Mouse (Mus musculus) liver, embryonic 16.5 days (tissue): ENCODE measurements around the gene Rab13. TPM values are rescaled to one million over a fixed set of nuclear protein-coding genes. Genes with fewer than 3 reads are reported as not detected.
A peak's percentile ranks its signal among the peaks of the same experiment; 100 is the strongest.

Experiments used
- ATAC-seq: fragments of 200-750 bp; cut with Nextera tagmentation; 2 replicates; pipeline ENCODE4 v1.8.0; 2017; ENCODE audit warnings: low read depth, mild to moderate bottlenecking, moderate number of reproducible peaks, moderate library complexity
- H3K27ac ChIP-seq: fragments of 300-500 bp; sonication (generic); 2 replicates; pipeline ENCODE4 v1.5.1; 2014; ENCODE audit warnings: mild to moderate bottlenecking, low read length
- H3K27me3 ChIP-seq: fragments of 300-500 bp; sonication (generic); 2 replicates; pipeline ENCODE4 v1.6.1; 2014; ENCODE audit warnings: low read depth, low read length, mixed read lengths; ENCODE audit not compliant: control insufficient read depth, insufficient read depth
- H3K36me3 ChIP-seq: fragments of 300-500 bp; sonication (generic); 2 replicates; pipeline ENCODE4 v1.6.1; 2014; ENCODE audit warnings: mild to moderate bottlenecking; ENCODE audit not compliant: control insufficient read depth, insufficient read depth
- H3K4me1 ChIP-seq: fragments of 300-500 bp; sonication (generic); 2 replicates; pipeline ENCODE4 v1.6.1; 2014; ENCODE audit warnings: low read depth, low read length, mixed read lengths; ENCODE audit not compliant: control insufficient read depth
- H3K4me2 ChIP-seq: fragments of 300-500 bp; sonication (generic); 2 replicates; pipeline ENCODE4 v1.6.1; 2014; ENCODE audit warnings: low read depth, low read length, mixed read lengths
- H3K4me3 ChIP-seq: fragments of 300-500 bp; sonication (generic); 2 replicates; pipeline ENCODE4 v1.5.1; 2014; ENCODE audit warnings: low read depth, mild to moderate bottlenecking, low read length
- H3K9ac ChIP-seq: fragments of 300-500 bp; sonication (generic); 2 replicates; pipeline ENCODE4 v1.6.1; 2014; ENCODE audit warnings: low read depth, low read length
- H3K9me3 ChIP-seq: fragments of 300-500 bp; sonication (generic); replicated peaks from 2 replicates; pipeline ENCODE4 v1.6.1; 2016; ENCODE audit warnings: low read length; ENCODE audit not compliant: control insufficient read depth
- WGBS: fragments of 180-500 bp; shearing (Covaris S2); extraction: QIAGEN DNeasy Blood & Tissue Kit; methylation state at CpG from one replicate; pipeline ENCODE4 v1.1.7; 2014; ENCODE audit not compliant: insufficient replicate concordance; 5-methylcytosine and 5-hydroxymethylcytosine counted together
- polyA plus RNA-seq: library from polyadenylated mRNA; unstranded; fragments of >200 nt; fragmentation: Nextera tagmentation; extraction: Ambion mirVana; gene quantifications from 2 replicates; pipeline ENCODE4 v1.2.1, GENCODE M21; 2015

Rab13 gene
- polyA plus RNA-seq, 1 experiment from 2014 or later, result 3.8 TPM

DNA sequence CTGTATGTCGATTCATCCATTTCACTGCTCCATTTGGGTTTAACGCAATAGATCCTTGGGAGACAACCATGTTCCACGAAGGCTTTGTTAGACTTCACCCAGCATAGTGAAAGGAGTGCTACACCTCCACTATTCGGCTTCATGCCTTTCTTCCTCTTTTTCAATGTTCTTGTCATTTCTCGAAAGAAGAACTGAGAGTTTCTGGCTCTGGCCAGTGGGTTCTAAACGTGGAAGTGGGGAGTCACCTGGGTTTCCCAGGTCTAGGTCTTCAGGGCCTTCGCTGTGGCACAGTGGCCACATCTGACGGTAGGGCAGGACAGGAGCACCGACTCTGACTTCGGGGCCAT lies 51.2 kb downstream of the Rab13 start:
- no peaks in the 10 kb centered on the region; the same call in none of the 2 replicates for H3K36me3 ChIP-seq
- peak overlapping the region; percentile 92 for H3K27ac ChIP-seq
- H3K4me3 ChIP-seq, result peak overlapping the region; percentile 81
- peaks cover 26% of the 10 kb centered on the region for H3K4me1 ChIP-seq
- ATAC-seq, result no peak
- H3K9me3 ChIP-seq, result no peaks in the 10 kb centered on the region
- WGBS, result 20% methylated on average over 10 of the region's 10 CpGs
- H3K27me3 ChIP-seq, result no peaks in the 10 kb centered on the region
- H3K4me2 ChIP-seq, result peak overlapping the region; percentile 84
- peak overlapping the region; percentile 78; the same call in 1 of the 2 replicates for H3K9ac ChIP-seq

DNA sequence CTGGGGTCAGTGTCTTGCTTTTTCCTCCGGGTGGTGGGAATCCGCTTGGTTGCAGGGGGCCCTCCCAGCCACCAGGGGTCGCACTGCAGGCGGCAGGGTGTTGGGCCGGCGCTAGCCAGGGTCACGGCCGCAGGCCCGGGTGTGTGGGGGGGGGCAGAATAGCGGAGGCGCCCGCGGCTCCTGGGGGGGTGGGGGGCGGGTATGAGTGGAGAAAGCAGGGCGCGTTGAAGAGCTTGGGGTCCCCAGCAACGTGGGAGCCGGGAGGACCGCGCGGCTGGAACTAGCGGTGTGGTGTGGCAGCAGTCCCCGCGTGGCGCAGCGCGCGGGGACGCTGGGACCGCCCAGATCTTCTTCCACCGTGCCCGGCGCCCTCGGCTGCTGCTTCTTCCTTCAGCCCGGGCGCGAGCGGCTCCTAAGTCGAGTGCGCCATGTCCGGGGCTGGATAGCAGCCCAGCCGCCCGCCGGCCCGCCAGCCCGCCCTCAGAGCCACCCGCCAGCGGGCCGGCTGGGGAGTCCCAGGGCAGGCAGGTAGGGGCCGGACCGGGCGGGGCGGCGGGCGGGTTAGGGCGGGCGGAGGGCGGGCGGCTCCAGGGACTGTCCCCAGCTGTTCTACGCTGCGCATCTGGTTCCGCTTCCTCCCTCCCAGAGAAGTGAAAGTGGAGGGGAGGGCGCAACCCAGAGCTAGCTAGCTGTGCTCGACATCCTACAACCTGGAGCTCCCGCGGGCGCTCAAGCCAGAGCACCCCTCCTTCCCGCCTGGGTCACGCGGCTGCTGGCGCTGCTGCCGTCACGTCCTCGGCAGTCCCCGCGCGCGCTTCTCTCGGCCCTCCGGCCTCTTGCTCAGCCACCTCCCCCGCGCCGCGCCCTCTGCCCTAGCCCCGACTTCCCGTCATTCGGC lies 51.8 kb downstream of the Rab13 start, which contains the start of gene Dennd4b:
Gene Dennd4b (plus strand): TSS at position 152 of the 898 bp plus-strand sequence.
- Histone ChIP-seq H3K9me3 (no peaks in the 10 kb centered on the region), H3K27me3 (no peaks in the 10 kb centered on the region), H3K4me3 (peak within 1 kb of the TSS; percentile 81), H3K4me2 (peak within 1 kb of the TSS; percentile 84), H3K4me1 (peaks cover 26% of the 10 kb centered on the region), H3K9ac (peak within 1 kb of the TSS; percentile 78), H3K27ac (peak within 1 kb of the TSS; percentile 92), H3K36me3 (no peaks in the 10 kb centered on the region; the same call in none of the 2 replicates)
- WGBS, result under 1% methylated on average over 71 of the region's 87 CpGs
- peak; percentile 93 for ATAC-seq

DNA sequence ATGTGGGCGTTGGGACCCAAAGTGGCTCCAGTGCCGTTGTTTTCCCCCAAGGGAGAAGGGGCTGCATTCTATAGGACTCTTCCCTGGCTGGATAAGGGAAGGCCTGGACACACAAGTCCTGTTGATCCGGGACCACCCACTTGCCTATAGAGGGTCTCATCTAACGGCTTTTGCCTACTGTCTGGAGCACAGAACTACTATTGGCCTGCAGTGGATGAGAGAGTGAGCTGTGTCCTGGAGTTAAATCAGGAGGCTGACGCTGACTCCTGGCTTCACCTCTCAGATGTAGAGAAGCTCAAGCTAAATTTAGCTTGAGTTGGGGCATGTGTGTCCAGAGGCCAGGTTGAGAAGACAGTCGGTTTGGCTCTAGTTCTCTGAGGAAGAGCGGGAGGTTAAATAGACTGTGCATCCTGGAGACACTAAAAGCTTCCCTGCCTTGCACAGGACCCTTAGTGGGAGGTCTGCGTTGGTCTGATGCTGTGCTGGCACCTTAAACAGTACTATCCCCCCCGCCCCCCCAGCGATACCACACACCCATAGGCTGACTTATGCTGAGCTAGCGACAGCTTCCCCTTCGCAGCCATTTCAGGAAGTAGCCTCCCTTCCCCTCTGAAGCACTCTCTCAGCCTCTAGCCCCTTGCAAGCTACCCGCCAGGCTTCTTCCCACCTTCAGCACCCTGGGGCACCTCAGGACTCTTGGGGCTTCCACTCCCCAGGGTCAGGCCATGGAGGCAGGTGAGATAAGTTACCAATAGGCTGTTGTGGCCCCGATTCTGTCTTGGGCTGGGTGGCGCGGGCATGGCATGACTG lies 52.6 kb downstream of the Rab13 start:
- no peaks in the 10 kb centered on the region; the same call in 1 of the 2 replicates for H3K36me3 ChIP-seq
- ATAC-seq, result peak; percentile 0; the same call in 1 of the 2 replicates

DNA sequence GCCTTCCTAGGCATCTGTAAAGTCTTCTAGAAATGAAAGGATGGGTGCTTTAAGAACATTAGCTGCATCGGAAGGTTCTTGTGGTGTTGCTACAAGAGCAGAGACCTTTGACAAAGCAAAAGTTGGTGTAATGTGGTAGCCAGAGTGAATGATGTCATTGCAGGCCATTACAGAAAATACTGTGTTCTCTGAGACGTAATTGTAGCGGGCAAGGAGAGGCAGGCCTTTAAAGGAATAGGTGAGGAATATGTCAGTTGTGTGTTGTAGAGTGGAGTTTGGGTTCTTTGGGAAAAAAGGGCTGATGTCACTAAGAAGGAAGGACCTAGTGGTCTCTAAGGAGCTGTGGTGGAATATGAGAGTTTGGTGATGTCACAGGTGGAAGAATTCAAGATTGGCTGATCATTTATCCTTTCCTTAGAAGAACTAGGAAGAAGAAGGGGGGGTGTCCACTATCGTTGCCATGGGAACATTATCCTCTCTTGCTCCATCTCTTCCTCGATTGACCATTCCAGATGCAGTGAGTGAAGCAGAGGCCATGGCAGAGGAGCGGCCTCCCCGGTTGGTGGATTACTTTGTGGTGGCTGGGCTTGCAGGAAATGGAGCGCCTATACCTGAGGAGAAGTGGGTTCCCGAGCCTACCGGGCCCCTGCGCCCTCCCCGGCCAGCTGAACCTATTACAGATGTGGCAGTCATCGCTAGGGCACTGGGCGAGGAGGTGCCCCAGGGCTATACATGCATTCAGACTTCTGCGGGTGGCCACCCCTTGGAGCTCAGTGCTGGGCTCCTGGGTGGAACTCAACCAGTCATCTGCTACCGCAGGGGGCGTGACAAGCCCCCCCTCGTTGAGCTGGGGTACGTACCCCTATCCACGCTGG lies 53.6 kb downstream of the Rab13 start:
- 75% methylated on average over 20 of the region's 20 CpGs for WGBS
- H3K36me3 ChIP-seq, result no peaks in the 10 kb centered on the region; the same call in 1 of the 2 replicates
- H3K9me3 ChIP-seq, result no peaks in the 10 kb centered on the region
- peak overlapping the region; percentile 78 for H3K9ac ChIP-seq
- peak overlapping the region; percentile 84 for H3K4me2 ChIP-seq
- peak overlapping the region; percentile 92 for H3K27ac ChIP-seq
- peaks cover 26% of the 10 kb centered on the region for H3K4me1 ChIP-seq
- ATAC-seq, result no peak
- H3K27me3 ChIP-seq, result no peaks in the 10 kb centered on the region
- H3K4me3 ChIP-seq, result peak overlapping the region; percentile 81

More for the DNA sequence above, 52.6 kb downstream of the Rab13 start:
- peak overlapping the region; percentile 78 for H3K9ac ChIP-seq
- 6% methylated on average over 16 of the region's 16 CpGs for WGBS
- no peaks in the 10 kb centered on the region for H3K9me3 ChIP-seq
- H3K4me2 ChIP-seq, result peak overlapping the region; percentile 84
- no peaks in the 10 kb centered on the region for H3K27me3 ChIP-seq
- peaks cover 26% of the 10 kb centered on the region for H3K4me1 ChIP-seq
- peak overlapping the region; percentile 92 for H3K27ac ChIP-seq
- peak overlapping the region; percentile 81 for H3K4me3 ChIP-seq

DNA sequence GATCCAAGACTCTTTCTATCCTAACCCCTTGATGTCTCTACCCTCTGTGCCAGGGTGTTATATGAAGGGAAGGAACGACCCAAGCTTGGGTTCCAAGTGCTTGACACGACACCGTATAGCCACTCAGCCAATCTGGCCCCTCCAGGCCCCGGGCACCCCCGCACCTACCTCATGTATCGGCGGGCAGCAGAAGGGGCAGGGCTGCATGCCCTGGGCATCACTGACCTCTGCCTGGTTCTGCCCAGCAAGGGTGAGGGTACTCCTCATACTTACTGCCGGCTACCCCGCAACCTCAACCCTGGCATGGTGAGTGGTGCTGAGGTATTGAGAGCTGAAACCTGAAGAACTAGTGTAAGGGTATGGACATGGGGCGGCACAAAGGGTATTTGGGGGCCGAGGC lies 54.7 kb downstream of the Rab13 start:
- H3K4me3 ChIP-seq, result no peak overlapping the region
- WGBS, result 85% methylated on average over 11 of the region's 11 CpGs
- H3K9me3 ChIP-seq, result no peaks in the 10 kb centered on the region
- no peaks in the 10 kb centered on the region for H3K27me3 ChIP-seq
- H3K9ac ChIP-seq, result no peak overlapping the region
- no peak for ATAC-seq
- no peak overlapping the region for H3K4me2 ChIP-seq
- H3K4me1 ChIP-seq, result peaks cover 26% of the 10 kb centered on the region
- no peak overlapping the region for H3K27ac ChIP-seq
- no peaks in the 10 kb centered on the region; the same call in 1 of the 2 replicates for H3K36me3 ChIP-seq

DNA sequence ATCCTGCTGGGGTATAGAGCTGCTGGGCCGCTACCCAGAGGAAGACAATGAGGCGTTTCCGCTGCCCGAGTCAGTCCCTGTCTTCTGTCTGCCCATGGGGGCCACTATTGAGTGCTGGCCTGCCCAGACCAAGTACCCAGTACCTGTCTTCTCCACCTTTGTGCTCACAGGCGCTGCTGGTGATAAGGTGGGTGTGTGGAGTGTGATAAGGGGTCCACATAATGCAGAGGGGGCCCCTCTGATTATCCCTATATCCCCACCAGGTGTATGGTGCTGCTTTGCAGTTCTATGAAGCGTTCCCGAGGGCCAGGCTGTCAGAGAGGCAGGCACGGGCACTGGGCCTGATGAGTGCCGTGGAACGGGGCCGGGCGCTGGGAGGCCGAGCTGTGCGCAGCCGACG lies 55.5 kb downstream of the Rab13 start:
- H3K4me2 ChIP-seq, result no peak overlapping the region
- no peak overlapping the region for H3K4me3 ChIP-seq
- no peak for ATAC-seq
- peaks cover 26% of the 10 kb centered on the region for H3K4me1 ChIP-seq
- H3K27me3 ChIP-seq, result no peaks in the 10 kb centered on the region
- WGBS, result 81% methylated on average over 16 of the region's 16 CpGs
- no peaks in the 10 kb centered on the region for H3K9me3 ChIP-seq
- no peak overlapping the region for H3K27ac ChIP-seq
- no peak overlapping the region for H3K9ac ChIP-seq
- no peaks in the 10 kb centered on the region; the same call in 1 of the 2 replicates for H3K36me3 ChIP-seq

DNA sequence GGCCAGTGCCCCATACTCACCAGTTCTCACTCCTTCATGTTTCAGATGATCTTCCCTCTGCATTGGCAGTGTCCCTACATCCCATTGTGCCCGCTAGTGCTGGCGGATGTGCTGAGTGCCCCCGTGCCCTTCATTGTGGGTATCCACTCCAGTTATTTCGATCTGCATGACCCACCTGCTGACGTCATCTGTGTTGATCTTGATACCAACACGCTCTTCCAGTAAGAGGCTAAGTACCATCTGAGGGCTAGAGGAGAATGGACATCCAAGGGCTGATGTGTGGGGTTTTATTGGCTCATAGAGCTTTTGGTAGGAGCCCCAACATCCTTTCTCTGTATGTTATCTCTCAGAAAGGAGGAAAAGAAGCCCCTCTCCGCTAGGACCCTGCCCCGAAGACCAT lies 57.3 kb downstream of the Rab13 start:
- Histone ChIP-seq H3K9ac (no peak overlapping the region), H3K4me1 (peaks cover 19% of the 10 kb centered on the region), H3K9me3 (no peaks in the 10 kb centered on the region), H3K27me3 (no peaks in the 10 kb centered on the region), H3K4me3 (no peak overlapping the region), H3K4me2 (no peak overlapping the region), H3K27ac (no peak overlapping the region), H3K36me3 (no peaks in the 10 kb centered on the region; the same call in 1 of the 2 replicates)
- WGBS, result 86% methylated on average over 8 of the region's 8 CpGs
- ATAC-seq, result no peak

DNA sequence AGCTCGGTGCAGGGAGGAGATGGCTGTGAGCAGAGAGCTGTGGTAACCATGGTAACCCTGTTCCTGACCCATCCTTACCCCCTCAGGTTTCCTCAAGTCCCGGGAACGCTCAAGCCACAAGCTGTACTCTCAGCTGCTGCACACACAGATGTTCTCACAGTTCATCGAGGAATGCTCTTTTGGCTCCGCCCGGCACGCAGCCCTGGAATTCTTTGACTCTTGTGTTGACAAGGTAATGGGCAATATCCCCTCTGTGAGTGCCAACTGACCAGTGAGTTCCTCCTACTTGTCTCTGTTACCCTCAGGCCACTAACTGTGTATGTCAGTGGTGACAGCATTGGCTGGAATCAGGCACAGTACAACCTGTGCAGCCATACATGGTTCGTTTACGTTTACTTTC lies 58.7 kb downstream of the Rab13 start:
- WGBS, result 80% methylated on average over 9 of the region's 9 CpGs
- Histone ChIP-seq H3K36me3 (no peaks in the 10 kb centered on the region; the same call in 1 of the 2 replicates), H3K9ac (no peak overlapping the region), H3K4me3 (no peak overlapping the region), H3K4me2 (no peak overlapping the region), H3K27me3 (no peaks in the 10 kb centered on the region), H3K27ac (no peak overlapping the region), H3K4me1 (peaks cover 6% of the 10 kb centered on the region), H3K9me3 (no peaks in the 10 kb centered on the region)
- ATAC-seq, result no peak
